Mouse (Mus musculus): ENCODE data around the gene Faah. TPM values are rescaled to one million over a fixed set of nuclear protein-coding genes. Genes with fewer than 3 reads are reported as not detected.
A peak's percentile ranks its signal among the peaks of the same experiment; 100 is the strongest.

Faah gene
- total and polyA plus RNA-seq, 3 experiments, result 0.14 to 1.4 (median 0.23) TPM

GRCm38 (mm10) chr4:116042186-116042585, 24.5 kb upstream of the Faah start:
- Histone ChIP-seq H3K79me2 (replicated peaks; ENCODE audit: control insufficient read depth, insufficient read depth, low read length) (no peaks in the 10 kb centered on the region), H3K36me3 (ENCODE audit: control insufficient read depth, insufficient read depth, low read length) (peaks cover 2% of the 10 kb centered on the region; the same call in 1 of the 2 replicates), H3K27ac (no peak overlapping the region), H3K4me1 (ENCODE audit: control insufficient read depth, insufficient read depth, low read length) (no peaks in the 10 kb centered on the region), H3K4me3 (no peak overlapping the region), H3K9ac (ENCODE audit: low read depth, low read length) (no peak overlapping the region), H3K27me3 (ENCODE audit: control insufficient read depth, insufficient read depth, low read length) (no peaks in the 10 kb centered on the region)
- 0 out of 2 replicates have a peak, but pooled peaks have one; percentile 3 for TF ChIP-seq CTCF (IDR thresholded peaks at IDR 0.05)
- TF ChIP-seq EP300 (IDR thresholded peaks at IDR 0.05; ENCODE audit: insufficient read depth, low read depth, low read length), result no peak
- no peak for DNase-seq
- intact Hi-C loops (cut with DNase I), result no loop called here
- WGBS, result 83% methylated on average over 3 of the region's 3 CpGs

- no peaks in the 10 kb centered on the region for H3K79me2 ChIP-seq (replicated peaks; ENCODE audit: control insufficient read depth, insufficient read depth, low read length)
- H3K36me3 ChIP-seq (ENCODE audit: control insufficient read depth, insufficient read depth, low read length), result no peaks in the 10 kb centered on the region
- no peak overlapping the region for H3K27ac ChIP-seq
- TF ChIP-seq EP300 (IDR thresholded peaks at IDR 0.05; ENCODE audit: insufficient read depth, low read depth, low read length) (no peak), POLR2A (IDR thresholded peaks at IDR 0.05; ENCODE audit: insufficient read depth, low read depth, low read length) (no peak), CTCF (IDR thresholded peaks at IDR 0.05) (no peak)
- intact Hi-C loops (cut with DNase I), result no loop called here
- no peaks in the 10 kb centered on the region for H3K27me3 ChIP-seq (ENCODE audit: control insufficient read depth, insufficient read depth, low read length)
- no peak overlapping the region for H3K4me3 ChIP-seq
- no peak overlapping the region for H3K9ac ChIP-seq (ENCODE audit: low read depth, low read length)
- H3K4me1 ChIP-seq (ENCODE audit: control insufficient read depth, insufficient read depth, low read length), result no peaks in the 10 kb centered on the region
- DNase-seq, result no peak
- 86% methylated on average over 2 of the region's 2 CpGs for WGBS
Measured at GRCm38 (mm10) chr4:116040466-116040865, 22.7 kb upstream of the Faah start.

DNA sequence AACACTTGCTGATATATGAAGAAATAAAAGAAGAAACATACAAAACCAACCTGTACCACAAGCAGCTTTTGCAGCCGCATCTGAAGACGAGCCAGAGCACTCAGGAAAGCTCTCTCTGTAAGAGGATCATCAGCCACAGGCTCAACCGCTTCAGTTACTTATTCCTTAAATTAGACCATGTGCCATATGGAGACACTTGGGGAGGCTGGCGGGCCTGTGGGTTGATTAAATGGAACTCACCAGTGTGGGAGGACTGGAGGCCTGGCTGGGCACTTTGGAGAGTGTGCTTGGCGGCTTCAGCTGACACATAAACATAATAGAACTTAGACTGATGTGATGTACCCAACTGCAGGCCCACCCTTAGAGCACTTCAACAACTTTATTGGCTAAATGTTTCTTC, 15.6 kb upstream of the Faah start:
- TF ChIP-seq CTCF (IDR thresholded peaks at IDR 0.05), result no peak
- TF ChIP-seq POLR2A (IDR thresholded peaks at IDR 0.05; ENCODE audit: insufficient read depth, low read depth, low read length), result no peak
- no peak for TF ChIP-seq EP300 (IDR thresholded peaks at IDR 0.05; ENCODE audit: insufficient read depth, low read depth, low read length)
- WGBS, result 94% methylated on average over 5 of the region's 5 CpGs
- intact Hi-C loops (cut with DNase I), result no loop called here
- Histone ChIP-seq H3K36me3 (ENCODE audit: control insufficient read depth, insufficient read depth, low read length) (no peaks in the 10 kb centered on the region; the same call in 1 of the 2 replicates), H3K79me2 (replicated peaks; ENCODE audit: control insufficient read depth, insufficient read depth, low read length) (no peaks in the 10 kb centered on the region), H3K4me3 (no peak overlapping the region), H3K27me3 (ENCODE audit: control insufficient read depth, insufficient read depth, low read length) (no peaks in the 10 kb centered on the region), H3K4me1 (ENCODE audit: control insufficient read depth, insufficient read depth, low read length) (no peaks in the 10 kb centered on the region), H3K9ac (ENCODE audit: low read depth, low read length) (no peak overlapping the region), H3K27ac (no peak overlapping the region)
- no peak for DNase-seq

DNA sequence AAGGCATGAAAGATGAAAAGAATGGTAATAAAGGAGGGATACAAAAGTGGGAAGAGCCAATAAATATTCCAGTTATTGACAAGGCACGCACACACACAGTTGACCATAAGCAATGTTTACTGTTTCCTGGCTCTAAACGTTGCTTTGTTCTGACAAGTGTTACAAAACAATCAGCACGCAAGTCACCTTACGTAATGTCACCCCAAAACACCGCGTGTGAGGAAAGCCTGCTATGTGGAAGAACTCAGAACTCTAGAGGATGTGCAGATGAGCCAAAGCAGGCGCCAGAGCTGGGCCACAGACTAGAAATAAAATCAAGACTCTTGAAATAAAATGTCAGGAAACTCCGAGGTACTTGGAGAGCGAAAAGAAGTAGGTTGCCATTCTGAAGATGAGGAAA, 15.2 kb upstream of the Faah start:
- Histone ChIP-seq H3K79me2 (replicated peaks; ENCODE audit: control insufficient read depth, insufficient read depth, low read length) (no peaks in the 10 kb centered on the region), H3K27ac (no peak overlapping the region), H3K4me3 (no peak overlapping the region), H3K27me3 (ENCODE audit: control insufficient read depth, insufficient read depth, low read length) (no peaks in the 10 kb centered on the region), H3K9ac (ENCODE audit: low read depth, low read length) (no peak overlapping the region), H3K4me1 (ENCODE audit: control insufficient read depth, insufficient read depth, low read length) (no peaks in the 10 kb centered on the region), H3K36me3 (ENCODE audit: control insufficient read depth, insufficient read depth, low read length) (no peaks in the 10 kb centered on the region; the same call in 1 of the 2 replicates)
- 88% methylated on average over 9 of the region's 9 CpGs for WGBS
- no peak for DNase-seq
- intact Hi-C loops (cut with DNase I), result no loop called here
- TF ChIP-seq POLR2A (IDR thresholded peaks at IDR 0.05; ENCODE audit: insufficient read depth, low read depth, low read length), result no peak
- TF ChIP-seq CTCF (IDR thresholded peaks at IDR 0.05), result no peak
- no peak for TF ChIP-seq EP300 (IDR thresholded peaks at IDR 0.05; ENCODE audit: insufficient read depth, low read depth, low read length)

GRCm38 (mm10) chr4:116017300-116017901, 325 bp downstream of the Faah start:
- no peak for TF ChIP-seq EP300 (IDR thresholded peaks at IDR 0.05; ENCODE audit: insufficient read depth, low read depth, low read length)
- TF ChIP-seq CTCF (IDR thresholded peaks at IDR 0.05), result no peak
- no peak for TF ChIP-seq POLR2A (IDR thresholded peaks at IDR 0.05; ENCODE audit: insufficient read depth, low read depth, low read length)
- no peak overlapping the region for H3K27ac ChIP-seq
- no peaks in the 10 kb centered on the region for H3K4me1 ChIP-seq (ENCODE audit: control insufficient read depth, insufficient read depth, low read length)
- H3K9ac ChIP-seq (ENCODE audit: low read depth, low read length), result peak overlapping the region; percentile 67
- peak; percentile 75 for DNase-seq
- peak overlapping the region; percentile 61 for H3K4me3 ChIP-seq
- intact Hi-C loops (cut with DNase I), result no loop called here
- H3K79me2 ChIP-seq (replicated peaks; ENCODE audit: control insufficient read depth, insufficient read depth, low read length), result no peaks in the 10 kb centered on the region
- WGBS, result under 1% methylated on average over 56 of the region's 60 CpGs
- H3K36me3 ChIP-seq (ENCODE audit: control insufficient read depth, insufficient read depth, low read length), result no peaks in the 10 kb centered on the region
- peaks cover 5% of the 10 kb centered on the region for H3K27me3 ChIP-seq (ENCODE audit: control insufficient read depth, insufficient read depth, low read length)

GRCm38 (mm10) chr4:116016862-116017299, 845 bp downstream of the Faah start:
- TF ChIP-seq POLR2A (IDR thresholded peaks at IDR 0.05; ENCODE audit: insufficient read depth, low read depth, low read length) (no peak), EP300 (IDR thresholded peaks at IDR 0.05; ENCODE audit: insufficient read depth, low read depth, low read length) (no peak), CTCF (IDR thresholded peaks at IDR 0.05) (no peak)
- no peaks in the 10 kb centered on the region for H3K36me3 ChIP-seq (ENCODE audit: control insufficient read depth, insufficient read depth, low read length)
- no peak for DNase-seq
- no peaks in the 10 kb centered on the region for H3K4me1 ChIP-seq (ENCODE audit: control insufficient read depth, insufficient read depth, low read length)
- no peak overlapping the region; the same call in 1 of the 2 replicates for H3K9ac ChIP-seq (ENCODE audit: low read depth, low read length)
- H3K4me3 ChIP-seq, result peak overlapping the region; percentile 61
- peaks cover 5% of the 10 kb centered on the region for H3K27me3 ChIP-seq (ENCODE audit: control insufficient read depth, insufficient read depth, low read length)
- 11% methylated on average over 16 of the region's 16 CpGs for WGBS
- no peak overlapping the region for H3K27ac ChIP-seq
- intact Hi-C loops (cut with DNase I), result no loop called here
- no peaks in the 10 kb centered on the region for H3K79me2 ChIP-seq (replicated peaks; ENCODE audit: control insufficient read depth, insufficient read depth, low read length)
